Mouse (Mus musculus): ENCODE measurements around the gene Pard3. TPM values are rescaled to one million over a fixed set of nuclear protein-coding genes. Genes with fewer than 3 reads are reported as not detected.

The Pard3 gene
- polyA plus RNA-seq, 1 experiment from 2014 or later = 16.4 TPM

DNA sequence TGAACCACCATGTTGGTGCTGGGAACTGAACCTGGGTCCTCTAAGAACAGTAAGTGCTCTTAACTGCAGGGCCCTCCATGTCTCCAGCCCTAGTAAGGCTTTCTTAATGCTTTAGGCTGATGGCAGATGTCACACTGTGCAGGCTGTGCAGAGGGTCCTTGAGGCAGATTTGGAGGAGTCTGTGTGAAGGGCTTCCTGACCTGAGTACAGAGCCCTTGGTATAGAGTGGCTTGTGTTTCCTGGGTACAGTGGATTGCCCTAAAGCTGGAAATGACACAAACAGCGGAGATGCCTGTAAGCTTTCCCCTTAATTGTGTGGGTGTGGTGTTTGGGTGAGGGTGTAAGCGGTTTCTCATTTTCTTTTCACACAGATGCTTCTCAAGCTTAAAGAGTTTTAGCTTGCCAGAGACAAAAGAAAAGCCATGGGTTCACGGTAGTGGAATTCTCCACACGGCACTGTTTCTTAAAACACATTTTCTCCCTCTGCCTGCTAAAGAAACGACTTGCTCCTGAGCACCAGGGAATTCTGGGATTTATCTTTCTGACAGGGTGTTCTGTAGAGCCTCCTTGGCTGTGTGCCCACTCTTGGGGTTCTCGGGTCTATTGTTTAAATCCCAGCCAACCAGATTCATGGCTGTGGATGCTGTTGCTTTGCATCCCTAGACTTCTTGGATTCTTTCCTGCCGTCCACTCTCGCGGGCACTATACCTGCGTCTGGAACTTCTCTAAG, 28.9 kb downstream of the Pard3 start:
- 0 out of 2 replicates have a peak overlapping the region, but pooled peaks have one; percentile 7 for H3K9ac ChIP-seq (replicated peaks; ENCODE audit: low read depth, low read length)
- no peaks in the 10 kb centered on the region for H3K36me3 ChIP-seq (ENCODE audit: control insufficient read depth, insufficient read depth)
- H3K9me3 ChIP-seq (ENCODE audit: control insufficient read depth, low read length) = no peaks in the 10 kb centered on the region
- H3K27ac ChIP-seq (ENCODE audit: low read length) = peak overlapping the region; percentile 72
- under 1% methylated on average over 10 of the region's 10 CpGs for WGBS
- H3K4me1 ChIP-seq (replicated peaks; ENCODE audit: control insufficient read depth, insufficient read depth, low read length) = peaks cover 17% of the 10 kb centered on the region
- ATAC-seq = peak; percentile 86
- peak overlapping the region; percentile 45 for H3K4me2 ChIP-seq (ENCODE audit: low read length)
- peak overlapping the region; percentile 15 for H3K4me3 ChIP-seq (replicated peaks; ENCODE audit: low read length)
- H3K27me3 ChIP-seq (replicated peaks; ENCODE audit: control insufficient read depth, insufficient read depth, low read length) = no peaks in the 10 kb centered on the region

DNA sequence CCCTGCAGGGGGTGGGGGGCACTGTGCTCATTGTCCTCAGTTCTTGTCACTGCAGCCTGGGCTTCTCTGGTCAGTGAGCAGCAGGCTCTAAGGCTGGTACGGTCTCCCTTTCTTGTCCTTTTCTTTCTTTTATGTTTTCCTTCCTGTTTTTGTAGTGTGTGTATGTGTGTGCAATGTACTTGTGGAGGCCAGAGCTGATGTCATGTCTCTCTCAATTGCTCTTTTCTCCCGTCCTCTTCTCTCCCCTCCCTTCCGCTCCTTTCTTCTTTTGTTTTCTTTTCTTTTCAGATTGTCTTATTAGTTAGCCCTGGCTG, 29.4 kb downstream of the Pard3 start:
- peak overlapping the region; percentile 15 for H3K4me3 ChIP-seq (replicated peaks; ENCODE audit: low read length)
- H3K27me3 ChIP-seq (replicated peaks; ENCODE audit: control insufficient read depth, insufficient read depth, low read length) = no peaks in the 10 kb centered on the region
- H3K9me3 ChIP-seq (ENCODE audit: control insufficient read depth, low read length) = no peaks in the 10 kb centered on the region
- no peaks in the 10 kb centered on the region for H3K36me3 ChIP-seq (ENCODE audit: control insufficient read depth, insufficient read depth)
- 11% methylated on average over 3 of the region's 3 CpGs for WGBS
- ATAC-seq = peak; percentile 29; the same call in 1 of the 2 replicates
- H3K27ac ChIP-seq (ENCODE audit: low read length) = peak overlapping the region; percentile 63
- H3K4me1 ChIP-seq (replicated peaks; ENCODE audit: control insufficient read depth, insufficient read depth, low read length) = peaks cover 17% of the 10 kb centered on the region
- H3K9ac ChIP-seq (replicated peaks; ENCODE audit: low read depth, low read length) = 0 out of 2 replicates have a peak overlapping the region, but pooled peaks have one; percentile 7
- peak overlapping the region; percentile 45 for H3K4me2 ChIP-seq (ENCODE audit: low read length)

GRCm38 (mm10) chr8:127095763-127096162, 32.1 kb downstream of the Pard3 start:
- no peak overlapping the region for H3K27ac ChIP-seq (ENCODE audit: low read length)
- H3K9me3 ChIP-seq (ENCODE audit: control insufficient read depth, low read length) = no peaks in the 10 kb centered on the region
- no peak overlapping the region for H3K4me3 ChIP-seq (replicated peaks; ENCODE audit: low read length)
- peaks cover 13% of the 10 kb centered on the region for H3K4me1 ChIP-seq (replicated peaks; ENCODE audit: control insufficient read depth, insufficient read depth, low read length)
- no peak overlapping the region for H3K9ac ChIP-seq (replicated peaks; ENCODE audit: low read depth, low read length)
- H3K36me3 ChIP-seq (ENCODE audit: control insufficient read depth, insufficient read depth) = no peaks in the 10 kb centered on the region
- no peak for ATAC-seq
- 58% methylated on average over 7 of the region's 7 CpGs for WGBS
- H3K4me2 ChIP-seq (ENCODE audit: low read length) = no peak overlapping the region
- no peaks in the 10 kb centered on the region for H3K27me3 ChIP-seq (replicated peaks; ENCODE audit: control insufficient read depth, insufficient read depth, low read length)

- H3K27me3 ChIP-seq (replicated peaks; ENCODE audit: control insufficient read depth, insufficient read depth, low read length) = 0 out of 2 replicates have a peak, but pooled peaks cover under 1% of the 10 kb centered on the region
- no peaks in the 10 kb centered on the region; the same call in 1 of the 2 replicates for H3K4me1 ChIP-seq (replicated peaks; ENCODE audit: control insufficient read depth, insufficient read depth, low read length)
- H3K27ac ChIP-seq (ENCODE audit: low read length) = no peak overlapping the region
- no peaks in the 10 kb centered on the region for H3K9me3 ChIP-seq (ENCODE audit: control insufficient read depth, low read length)
- H3K9ac ChIP-seq (replicated peaks; ENCODE audit: low read depth, low read length) = no peak overlapping the region
- H3K4me3 ChIP-seq (replicated peaks; ENCODE audit: low read length) = no peak overlapping the region
- 66% methylated on average over 1 of the region's 1 CpGs for WGBS
- H3K4me2 ChIP-seq (ENCODE audit: low read length) = no peak overlapping the region
- no peak; the same call in 1 of the 2 replicates for ATAC-seq
- H3K36me3 ChIP-seq (ENCODE audit: control insufficient read depth, insufficient read depth) = no peaks in the 10 kb centered on the region
Observed at GRCm38 (mm10) chr8:127099439-127100090, 35.9 kb downstream of the Pard3 start.

DNA sequence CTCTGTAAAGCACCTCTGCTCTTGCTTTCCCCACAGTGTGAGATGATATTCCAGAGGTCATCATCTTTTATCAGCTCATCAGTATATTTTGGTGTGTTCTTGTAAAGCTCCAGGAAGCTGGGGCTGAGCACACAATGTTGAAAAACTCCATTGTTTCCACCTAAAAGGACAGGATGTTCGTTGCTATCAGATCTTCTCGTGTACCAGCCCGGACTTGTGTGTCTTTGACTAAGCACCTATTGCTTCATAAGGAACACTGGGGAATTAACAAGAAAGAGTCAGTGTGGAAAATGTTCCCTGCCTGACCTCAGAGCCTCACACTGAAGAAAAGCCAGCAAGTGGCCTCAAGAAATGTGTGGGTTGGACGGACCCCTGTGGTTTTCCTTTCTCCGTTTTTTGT, 39.6 kb downstream of the Pard3 start:
- no peak for ATAC-seq
- no peaks in the 10 kb centered on the region for H3K9me3 ChIP-seq (ENCODE audit: control insufficient read depth, low read length)
- no peaks in the 10 kb centered on the region for H3K36me3 ChIP-seq (ENCODE audit: control insufficient read depth, insufficient read depth)
- no peak overlapping the region for H3K9ac ChIP-seq (replicated peaks; ENCODE audit: low read depth, low read length)
- no peak overlapping the region for H3K27ac ChIP-seq (ENCODE audit: low read length)
- H3K27me3 ChIP-seq (replicated peaks; ENCODE audit: control insufficient read depth, insufficient read depth, low read length) = 0 out of 2 replicates have a peak, but pooled peaks cover 2% of the 10 kb centered on the region
- WGBS = 68% methylated on average over 5 of the region's 5 CpGs
- no peak overlapping the region for H3K4me3 ChIP-seq (replicated peaks; ENCODE audit: low read length)
- H3K4me1 ChIP-seq (replicated peaks; ENCODE audit: control insufficient read depth, insufficient read depth, low read length) = peaks cover 8% of the 10 kb centered on the region
- H3K4me2 ChIP-seq (ENCODE audit: low read length) = no peak overlapping the region

DNA sequence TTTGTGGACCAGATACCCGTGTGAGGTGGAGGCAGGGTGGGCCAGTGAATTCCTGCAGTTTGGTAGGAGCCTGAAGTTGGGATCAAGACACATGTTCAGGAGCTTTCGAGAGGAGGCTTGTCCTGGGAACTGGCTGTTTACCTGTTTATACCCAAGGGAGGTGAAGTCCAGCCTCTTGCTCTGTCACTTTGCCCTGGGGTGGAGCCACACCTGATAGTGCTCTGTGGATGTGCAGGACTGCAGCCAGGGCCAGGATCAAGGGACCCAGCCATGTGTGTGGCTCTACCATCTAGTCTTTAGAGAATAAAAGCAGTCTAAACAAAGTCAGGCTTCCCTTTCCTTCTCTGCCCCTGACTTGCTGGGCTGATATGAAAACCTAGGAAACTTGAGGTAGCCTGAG, 40.9 kb downstream of the Pard3 start:
- Histone ChIP-seq H3K4me1 (replicated peaks; ENCODE audit: control insufficient read depth, insufficient read depth, low read length) (peaks cover 13% of the 10 kb centered on the region), H3K27ac (ENCODE audit: low read length) (no peak overlapping the region), H3K4me3 (replicated peaks; ENCODE audit: low read length) (no peak overlapping the region), H3K9me3 (ENCODE audit: control insufficient read depth, low read length) (no peaks in the 10 kb centered on the region), H3K36me3 (ENCODE audit: control insufficient read depth, insufficient read depth) (no peaks in the 10 kb centered on the region), H3K4me2 (ENCODE audit: low read length) (no peak overlapping the region), H3K9ac (replicated peaks; ENCODE audit: low read depth, low read length) (no peak overlapping the region), H3K27me3 (replicated peaks; ENCODE audit: control insufficient read depth, insufficient read depth, low read length) (0 out of 2 replicates have a peak, but pooled peaks cover 2% of the 10 kb centered on the region)
- WGBS = 91% methylated on average over 2 of the region's 2 CpGs
- ATAC-seq = no peak

- Histone ChIP-seq H3K9ac (replicated peaks; ENCODE audit: low read depth, low read length) (no peak overlapping the region), H3K4me2 (ENCODE audit: low read length) (no peak overlapping the region), H3K4me3 (replicated peaks; ENCODE audit: low read length) (no peak overlapping the region), H3K4me1 (replicated peaks; ENCODE audit: control insufficient read depth, insufficient read depth, low read length) (peaks cover 17% of the 10 kb centered on the region), H3K27ac (ENCODE audit: low read length) (no peak overlapping the region), H3K9me3 (ENCODE audit: control insufficient read depth, low read length) (no peaks in the 10 kb centered on the region), H3K27me3 (replicated peaks; ENCODE audit: control insufficient read depth, insufficient read depth, low read length) (0 out of 2 replicates have a peak, but pooled peaks cover 2% of the 10 kb centered on the region), H3K36me3 (ENCODE audit: control insufficient read depth, insufficient read depth) (no peaks in the 10 kb centered on the region)
- ATAC-seq = peak; percentile 74
- WGBS = 39% methylated on average over 3 of the region's 3 CpGs
Observed at GRCm38 (mm10) chr8:127107928-127108327, 44.2 kb downstream of the Pard3 start.

GRCm38 (mm10) chr8:127113209-127113608, 49.5 kb downstream of the Pard3 start:
- Histone ChIP-seq H3K9me3 (ENCODE audit: control insufficient read depth, low read length) (0 out of 2 replicates have a peak, but pooled peaks cover 2% of the 10 kb centered on the region), H3K36me3 (ENCODE audit: control insufficient read depth, insufficient read depth) (no peaks in the 10 kb centered on the region), H3K27ac (ENCODE audit: low read length) (no peak overlapping the region), H3K4me1 (replicated peaks; ENCODE audit: control insufficient read depth, insufficient read depth, low read length) (peaks cover 13% of the 10 kb centered on the region), H3K4me3 (replicated peaks; ENCODE audit: low read length) (no peak overlapping the region), H3K27me3 (replicated peaks; ENCODE audit: control insufficient read depth, insufficient read depth, low read length) (no peaks in the 10 kb centered on the region), H3K4me2 (ENCODE audit: low read length) (no peak overlapping the region), H3K9ac (replicated peaks; ENCODE audit: low read depth, low read length) (no peak overlapping the region)
- whole genome bisulfite sequencing = 93% methylated on average over 5 of the region's 5 CpGs
- no peak for ATAC-seq

GRCm38 (mm10) chr8:127115837-127116236, 52.1 kb downstream of the Pard3 start:
- Histone ChIP-seq H3K4me2 (ENCODE audit: low read length) (no peak overlapping the region), H3K27me3 (replicated peaks; ENCODE audit: control insufficient read depth, insufficient read depth, low read length) (no peaks in the 10 kb centered on the region), H3K9me3 (ENCODE audit: control insufficient read depth, low read length) (0 out of 2 replicates have a peak, but pooled peaks cover 2% of the 10 kb centered on the region), H3K4me3 (replicated peaks; ENCODE audit: low read length) (no peak overlapping the region), H3K27ac (ENCODE audit: low read length) (no peak overlapping the region), H3K9ac (replicated peaks; ENCODE audit: low read depth, low read length) (no peak overlapping the region), H3K36me3 (ENCODE audit: control insufficient read depth, insufficient read depth) (no peaks in the 10 kb centered on the region), H3K4me1 (replicated peaks; ENCODE audit: control insufficient read depth, insufficient read depth, low read length) (peaks cover 17% of the 10 kb centered on the region)
- WGBS = 95% methylated on average over 3 of the region's 3 CpGs
- ATAC-seq = no peak
